Mouse (Mus musculus): ENCODE measurements at regions not wholly inside any gene's neighbourhood (a gene's known extent, or its start where the extent isn't known, plus 50 kb on each side); places are given as distances from the start of the nearest gene placed in this dataset.

- TF ChIP-seq USF1 (IDR thresholded peaks at IDR 0.05; ENCODE audit: low read depth) (no peak), MYOG (IDR thresholded peaks at IDR 0.05; ENCODE audit: control insufficient read depth, extremely low read depth, insufficient read length) (no peak), MAX (IDR thresholded peaks at IDR 0.05) (no peak)
- H3K79me2 ChIP-seq (ENCODE audit: control insufficient read depth, insufficient read depth), result no peaks in the 10 kb centered on the region
Observed at GRCm38 (mm10) chr12:119027701-119028100, 61.5 kb upstream of the Abcb5 start.

GRCm38 (mm10) chr12:119026311-119026710 is 60.1 kb upstream of the Abcb5 start:
- no peaks in the 10 kb centered on the region for H3K79me3 ChIP-seq (ENCODE audit: low read depth)
- no peaks in the 10 kb centered on the region for H3K36me3 ChIP-seq (ENCODE audit: control insufficient read depth, insufficient read depth)
- H3K79me2 ChIP-seq (ENCODE audit: control insufficient read depth, insufficient read depth), result no peaks in the 10 kb centered on the region
- no peak overlapping the region for H3K4me3 ChIP-seq (ENCODE audit: insufficient read depth, poor library complexity, severe bottlenecking)
- H3ac ChIP-seq (ENCODE audit: control insufficient read depth, insufficient read length, low read depth), result no peak overlapping the region
- H3K27me3 ChIP-seq (ENCODE audit: control insufficient read depth, insufficient read depth, insufficient read length), result no peaks in the 10 kb centered on the region
- TF ChIP-seq MYOG (IDR thresholded peaks at IDR 0.05; ENCODE audit: control insufficient read depth, extremely low read depth, insufficient read length) (no peak), FOSL1 (IDR thresholded peaks at IDR 0.05; ENCODE audit: insufficient read depth, low read length, poor library complexity, severe bottlenecking) (no peak), CEBPB (IDR thresholded peaks at IDR 0.05; ENCODE audit: low read depth) (no peak), USF1 (IDR thresholded peaks at IDR 0.05; ENCODE audit: low read depth) (no peak), CTCF (IDR thresholded peaks at IDR 0.05; ENCODE audit: control insufficient read depth, insufficient read depth, insufficient read length) (no peak), MAX (IDR thresholded peaks at IDR 0.05) (no peak), MYOD1 (IDR thresholded peaks at IDR 0.05; ENCODE audit: control insufficient read depth, insufficient read length, low read depth) (no peak)

More at GRCm38 (mm10) chr12:119027701-119028100, 61.5 kb upstream of the Abcb5 start:
- H3K79me3 ChIP-seq (ENCODE audit: low read depth), result no peaks in the 10 kb centered on the region
- no peaks in the 10 kb centered on the region for H3K36me3 ChIP-seq (ENCODE audit: control insufficient read depth, insufficient read depth)
- H3K27me3 ChIP-seq (ENCODE audit: control insufficient read depth, insufficient read depth, insufficient read length), result no peaks in the 10 kb centered on the region
- no peak overlapping the region for H3K4me3 ChIP-seq (ENCODE audit: insufficient read depth, poor library complexity, severe bottlenecking)
- no peak overlapping the region for H3ac ChIP-seq (ENCODE audit: control insufficient read depth, insufficient read length, low read depth)

- no peaks in the 10 kb centered on the region for H3K27me3 ChIP-seq (ENCODE audit: control insufficient read depth, insufficient read depth, insufficient read length)
- H3ac ChIP-seq (ENCODE audit: control insufficient read depth, insufficient read length, low read depth), result no peak overlapping the region
- H3K4me3 ChIP-seq (ENCODE audit: insufficient read depth, poor library complexity, severe bottlenecking), result no peak overlapping the region
- no peaks in the 10 kb centered on the region for H3K36me3 ChIP-seq (ENCODE audit: control insufficient read depth, insufficient read depth)
- no peaks in the 10 kb centered on the region for H3K79me2 ChIP-seq (ENCODE audit: control insufficient read depth, insufficient read depth)
- TF ChIP-seq MAX (IDR thresholded peaks at IDR 0.05), result no peak
- no peak for TF ChIP-seq MYOD1 (IDR thresholded peaks at IDR 0.05; ENCODE audit: control insufficient read depth, insufficient read length, low read depth)
- no peak for TF ChIP-seq CTCF (IDR thresholded peaks at IDR 0.05; ENCODE audit: control insufficient read depth, insufficient read depth, insufficient read length)
- TF ChIP-seq FOSL1 (IDR thresholded peaks at IDR 0.05; ENCODE audit: insufficient read depth, low read length, poor library complexity, severe bottlenecking), result no peak
- no peak for TF ChIP-seq USF1 (IDR thresholded peaks at IDR 0.05; ENCODE audit: low read depth)
- no peak for TF ChIP-seq CEBPB (IDR thresholded peaks at IDR 0.05; ENCODE audit: low read depth)
- TF ChIP-seq MYOG (IDR thresholded peaks at IDR 0.05; ENCODE audit: control insufficient read depth, extremely low read depth, insufficient read length), result no peak
- H3K79me3 ChIP-seq (ENCODE audit: low read depth), result no peaks in the 10 kb centered on the region
Observed at GRCm38 (mm10) chr12:119024063-119024462, 57.8 kb upstream of the Abcb5 start.
